Mouse (Mus musculus) liver, adult 2 months (tissue): ENCODE results near the gene Tgfbr1. TPM values are rescaled to one million over a fixed set of nuclear protein-coding genes. Genes with fewer than 3 reads are reported as not detected.

Source experiments
- DNase-seq: peaks from one replicate; pipeline ENCODE4 v3.0.0-alpha.2; 2011; ENCODE audit warnings: low read depth, low spot score; ENCODE audit errors: extremely low read depth
- H3K27ac ChIP-seq: fragments of 200-500 bp; replicated peaks from 2 replicates; pipeline ENCODE4 v1.5.1; 2012; ENCODE audit warnings: low read depth, mild to moderate bottlenecking, control low read depth, inconsistent platforms, low read length; ENCODE audit not compliant: insufficient read depth
- H3K27me3 ChIP-seq: fragments of 200-500 bp; 2 replicates; pipeline ENCODE4 v1.6.1; 2012; ENCODE audit warnings: mild to moderate bottlenecking, moderate library complexity, low read length, inconsistent platforms; ENCODE audit not compliant: control insufficient read depth, insufficient read depth
- H3K36me3 ChIP-seq: fragments of 200-500 bp; 2 replicates; pipeline ENCODE4 v1.6.1; 2012; ENCODE audit warnings: low read length, inconsistent platforms; ENCODE audit not compliant: control insufficient read depth, insufficient read depth
- H3K4me1 ChIP-seq: fragments of 200-500 bp; 2 replicates; pipeline ENCODE4 v1.6.1; 2011; ENCODE audit warnings: low read length; ENCODE audit not compliant: control insufficient read depth, insufficient read depth
- H3K4me3 ChIP-seq: fragments of 200-500 bp; 2 replicates; pipeline ENCODE4 v1.5.1; 2011; ENCODE audit warnings: low read depth, mild to moderate bottlenecking, control low read depth, low read length, moderate library complexity; ENCODE audit not compliant: insufficient read depth
- H3K79me2 ChIP-seq: fragments of 200-500 bp; 2 replicates; pipeline ENCODE4 v1.6.1; 2012; ENCODE audit warnings: inconsistent platforms, mild to moderate bottlenecking, low read length, moderate library complexity; ENCODE audit not compliant: control insufficient read depth, insufficient read depth
- H3K9ac ChIP-seq: fragments of 200-500 bp; 2 replicates; pipeline ENCODE4 v1.6.1; 2012; ENCODE audit warnings: low read depth, mild to moderate bottlenecking, control low read depth, inconsistent platforms, low read length
- CTCF ChIP-seq: fragments of 200-500 bp; IDR thresholded peaks from 2 replicates; pipeline ENCODE4 v1.5.1; 2011; ENCODE audit warnings: low read depth, low read length, control low read depth
- POLR2A ChIP-seq: fragments of 200-500 bp; IDR thresholded peaks from 2 replicates; pipeline ENCODE4 v1.6.1; 2011; ENCODE audit warnings: low read length, control low read depth; ENCODE audit not compliant: insufficient read depth; ENCODE audit errors: extremely low read depth
- WGBS: fragments of 180-500 bp; shearing (Covaris S2); methylation state at CpG from one replicate; pipeline ENCODE4 v1.1.7; 2018; 5-methylcytosine and 5-hydroxymethylcytosine counted together
- polyA plus RNA-seq: library from polyadenylated mRNA; depleted of rRNA; stranded (reverse); fragments of >200 nt; gene quantifications from 2 replicates; pipeline ENCODE4 v1.2.3, GENCODE M21; 2012
- total RNA-seq: library from RNA; depleted of rRNA; stranded (reverse); fragments of >200 nt; gene quantifications from 2 replicates; pipeline ENCODE4 v1.2.3, GENCODE M21; 2014

The Tgfbr1 gene
- total and polyA plus RNA-seq, 2 experiments: 3.9 to 15.4 TPM

DNA sequence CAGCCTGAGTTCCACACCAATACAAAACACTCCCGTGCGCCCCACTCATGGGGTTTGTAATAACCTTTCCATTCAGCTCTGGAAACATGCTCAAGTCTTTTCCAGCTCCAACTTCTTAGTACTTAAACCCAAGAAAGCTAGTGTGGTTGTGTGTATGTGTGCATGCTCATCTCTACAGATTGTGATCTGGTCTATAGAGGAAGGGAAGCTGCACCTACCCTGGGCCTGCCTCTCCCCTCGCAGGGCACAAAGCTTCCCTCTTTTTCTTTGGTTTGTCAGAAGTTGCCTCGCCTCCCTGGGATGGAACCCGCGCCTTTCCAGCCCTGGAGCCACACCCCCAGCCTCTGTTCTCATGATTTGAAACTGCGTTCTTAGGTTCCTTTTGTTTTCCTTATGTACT is 67.2 kb downstream of the Tgfbr1 start:
- no peaks in the 10 kb centered on the region for H3K79me2 ChIP-seq
- no peaks in the 10 kb centered on the region for H3K27me3 ChIP-seq
- WGBS: 59% methylated on average over 7 of the region's 7 CpGs
- no peak overlapping the region for H3K4me3 ChIP-seq
- H3K36me3 ChIP-seq: no peaks in the 10 kb centered on the region
- TF ChIP-seq POLR2A (no peak), CTCF (no peak)
- H3K9ac ChIP-seq: no peak overlapping the region
- DNase-seq: no peak
- no peaks in the 10 kb centered on the region for H3K4me1 ChIP-seq
- no peak overlapping the region for H3K27ac ChIP-seq

DNA sequence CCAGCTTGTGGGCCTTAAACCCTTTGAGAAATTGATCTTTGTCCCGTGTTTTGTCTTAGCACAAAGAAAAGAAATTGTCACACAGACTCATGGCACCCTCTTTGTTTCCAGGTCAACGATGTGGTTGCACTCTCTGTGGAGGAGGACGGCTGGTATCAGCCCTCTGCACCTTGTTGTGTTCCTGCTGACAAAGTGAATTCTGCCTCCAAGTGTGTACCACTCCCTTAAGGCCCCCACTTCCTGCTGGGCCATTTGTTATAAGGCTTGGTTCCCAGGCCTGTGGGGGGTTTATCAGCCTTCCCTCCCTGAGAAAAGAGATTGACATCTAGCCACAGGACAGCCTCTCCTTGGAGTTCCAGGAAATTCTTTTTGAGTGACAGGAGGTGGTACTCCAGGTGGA is 69.2 kb downstream of the Tgfbr1 start:
- Histone ChIP-seq H3K4me3 (no peak overlapping the region), H3K27ac (no peak overlapping the region), H3K4me1 (no peaks in the 10 kb centered on the region), H3K36me3 (no peaks in the 10 kb centered on the region), H3K27me3 (no peaks in the 10 kb centered on the region), H3K79me2 (no peaks in the 10 kb centered on the region), H3K9ac (no peak overlapping the region)
- DNase-seq: no peak
- no peak for TF ChIP-seq CTCF
- WGBS: 63% methylated on average over 3 of the region's 3 CpGs

DNA sequence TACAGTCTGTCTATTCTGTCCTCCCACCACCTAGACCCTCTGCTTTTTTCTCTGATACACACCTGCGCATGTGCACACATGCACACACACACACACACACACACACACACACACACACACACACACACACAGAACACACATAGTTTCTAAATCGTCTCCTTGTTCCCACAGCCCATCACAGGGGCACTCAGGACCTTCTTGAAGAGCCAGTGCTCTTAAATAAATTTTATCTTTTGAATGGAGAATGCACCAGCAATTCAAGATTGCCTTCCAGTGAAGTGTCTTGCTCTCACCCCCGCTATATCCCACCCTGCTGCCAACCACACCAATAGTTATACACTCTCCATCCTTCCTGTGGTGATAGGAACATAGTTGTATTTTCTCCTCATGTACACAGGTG is 69.9 kb downstream of the Tgfbr1 start:
- TF ChIP-seq POLR2A: no peak
- TF ChIP-seq CTCF: no peak

DNA sequence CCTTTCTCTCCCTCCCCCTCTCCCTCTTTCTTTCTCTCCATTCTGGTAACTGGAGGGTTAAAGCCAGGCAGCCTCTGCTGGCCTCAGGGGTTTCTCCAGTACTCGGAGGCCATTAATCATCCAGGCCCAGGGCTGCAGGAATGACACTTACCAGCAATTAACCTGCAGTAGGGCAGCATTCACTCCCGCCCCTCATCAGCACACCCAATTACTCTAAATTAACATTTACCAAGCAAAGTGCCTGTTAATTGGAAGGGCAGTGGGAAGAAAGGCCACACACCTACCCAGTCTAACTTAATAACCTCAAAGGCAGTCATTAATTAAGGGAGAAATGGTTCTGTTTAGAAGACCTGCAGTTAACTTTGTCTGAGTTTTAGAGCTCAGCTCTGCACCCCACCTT is 71.4 kb downstream of the Tgfbr1 start:
- no peak for DNase-seq
- 68% methylated on average over 2 of the region's 2 CpGs for WGBS
- TF ChIP-seq POLR2A (no peak), CTCF (no peak)

More for the DNA sequence above, 69.9 kb downstream of the Tgfbr1 start:
- DNase-seq: no peak
- Histone ChIP-seq H3K79me2 (no peaks in the 10 kb centered on the region), H3K36me3 (no peaks in the 10 kb centered on the region), H3K27ac (no peak overlapping the region), H3K27me3 (no peaks in the 10 kb centered on the region), H3K4me1 (no peaks in the 10 kb centered on the region), H3K9ac (no peak overlapping the region), H3K4me3 (no peak overlapping the region)
- 80% methylated on average over 3 of the region's 3 CpGs for WGBS

DNA sequence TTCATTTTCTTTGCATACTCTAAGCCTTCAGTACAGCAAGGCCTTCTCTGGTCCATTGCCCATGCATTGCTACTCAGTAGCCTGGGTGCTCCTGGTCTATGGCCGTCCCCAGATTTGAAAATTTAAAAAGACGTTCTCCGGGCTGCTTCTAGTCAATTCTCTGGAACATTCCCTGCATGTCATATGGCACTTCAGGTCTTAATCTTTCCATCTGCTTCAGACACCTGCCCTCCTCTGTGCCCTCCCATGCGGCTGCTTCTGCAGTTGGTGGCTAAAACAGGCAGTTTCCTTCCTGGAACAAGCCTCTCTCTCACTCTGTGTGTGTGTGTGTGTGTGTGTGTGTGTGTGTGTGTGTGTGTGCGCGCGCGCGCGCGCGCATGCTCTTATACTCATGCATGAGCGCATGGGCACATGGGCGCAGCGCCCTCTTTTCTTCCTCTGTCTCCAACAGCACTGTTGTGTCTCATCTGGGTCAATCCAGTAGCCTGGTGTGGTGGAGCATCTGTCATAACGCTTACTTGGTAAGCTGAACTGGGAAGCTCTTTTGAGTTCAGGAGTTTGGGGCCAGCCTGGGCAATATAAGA is 72.3 kb downstream of the Tgfbr1 start:
- no peak for DNase-seq
- Histone ChIP-seq H3K4me1 (no peaks in the 10 kb centered on the region), H3K9ac (no peak overlapping the region), H3K27me3 (no peaks in the 10 kb centered on the region), H3K27ac (no peak overlapping the region), H3K4me3 (no peak overlapping the region), H3K36me3 (no peaks in the 10 kb centered on the region), H3K79me2 (no peaks in the 10 kb centered on the region)
- WGBS: 94% methylated on average over 16 of the region's 16 CpGs
- no peak for TF ChIP-seq CTCF
- no peak for TF ChIP-seq POLR2A

More for the DNA sequence above, 71.4 kb downstream of the Tgfbr1 start:
- no peaks in the 10 kb centered on the region for H3K27me3 ChIP-seq
- no peak overlapping the region for H3K9ac ChIP-seq
- no peaks in the 10 kb centered on the region for H3K36me3 ChIP-seq
- H3K79me2 ChIP-seq: no peaks in the 10 kb centered on the region
- no peak overlapping the region for H3K27ac ChIP-seq
- H3K4me1 ChIP-seq: no peaks in the 10 kb centered on the region
- no peak overlapping the region for H3K4me3 ChIP-seq

DNA sequence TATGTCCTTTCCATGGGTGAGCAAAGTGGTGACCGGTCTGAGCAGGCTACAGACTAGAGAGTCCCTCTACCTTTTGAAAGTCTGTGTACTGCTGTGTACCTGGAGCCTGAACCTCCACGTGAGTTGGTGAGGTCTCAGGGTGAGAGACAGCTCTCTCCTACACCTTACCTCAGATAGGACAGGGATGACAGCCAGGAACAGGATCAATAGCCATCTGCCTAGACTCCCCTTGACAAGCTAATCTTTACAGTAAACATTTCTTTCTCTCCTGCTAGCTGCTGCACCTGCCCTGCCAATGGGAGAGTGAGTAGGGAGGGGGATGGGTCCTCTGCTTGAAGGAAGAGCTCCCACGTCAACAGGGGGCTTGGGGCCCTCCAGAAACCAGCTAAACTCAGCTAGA is 74.6 kb downstream of the Tgfbr1 start:
- Histone ChIP-seq H3K79me2 (no peaks in the 10 kb centered on the region), H3K4me3 (no peak overlapping the region), H3K27ac (no peak overlapping the region), H3K9ac (no peak overlapping the region), H3K36me3 (no peaks in the 10 kb centered on the region), H3K4me1 (no peaks in the 10 kb centered on the region), H3K27me3 (no peaks in the 10 kb centered on the region)
- DNase-seq: no peak
- 56% methylated on average over 3 of the region's 3 CpGs for WGBS
- no peak for TF ChIP-seq POLR2A
